Mouse (Mus musculus): ENCODE results near the gene AL607142.1. TPM values are rescaled to one million over a fixed set of nuclear protein-coding genes. Genes with fewer than 3 reads are reported as not detected.

AL607142.1 gene
- polyA plus RNA-seq (2014; fragmentation: Illumina TruSeq; extraction: RNeasy Lipid Tissue Mini Kit (QIAGEN cat#74804); ENCODE audit: low read depth, low replicate concordance), result not detected

GRCm38 (mm10) chr4:120064696-120065095 lies at the start of gene AL607142.1:
TSS of gene AL607142.1 (plus strand) at chr4:120064996.

Other genes with a start within 250 kb of the AL607142.1 start
- gene Edn2, start 96.2 kb downstream of the AL607142.1 start, polyA plus RNA-seq (2014; fragmentation: Illumina TruSeq; extraction: RNeasy Lipid Tissue Mini Kit (QIAGEN cat#74804); ENCODE audit: low read depth, low replicate concordance), result not detected
- not detected for gene Foxo6, start 222.4 kb downstream of the AL607142.1 start, polyA plus RNA-seq (2014; fragmentation: Illumina TruSeq; extraction: RNeasy Lipid Tissue Mini Kit (QIAGEN cat#74804); ENCODE audit: low read depth, low replicate concordance)

Data from kidney, adult 10 weeks (tissue).